Mouse (Mus musculus): ENCODE measurements around the gene Slc25a22. TPM values are rescaled to one million over a fixed set of nuclear protein-coding genes. Genes with fewer than 3 reads are reported as not detected.
A peak's percentile ranks its signal among the peaks of the same experiment; 100 is the strongest.

The Slc25a22 gene
- polyA plus RNA-seq, 2 experiments from 2014 or later, result 26.8 to 51.1 TPM

- ATAC-seq, result no peak
Measured at GRCm38 (mm10) chr7:141471236-141471635, 33.5 kb upstream of the Slc25a22 start.

DNA sequence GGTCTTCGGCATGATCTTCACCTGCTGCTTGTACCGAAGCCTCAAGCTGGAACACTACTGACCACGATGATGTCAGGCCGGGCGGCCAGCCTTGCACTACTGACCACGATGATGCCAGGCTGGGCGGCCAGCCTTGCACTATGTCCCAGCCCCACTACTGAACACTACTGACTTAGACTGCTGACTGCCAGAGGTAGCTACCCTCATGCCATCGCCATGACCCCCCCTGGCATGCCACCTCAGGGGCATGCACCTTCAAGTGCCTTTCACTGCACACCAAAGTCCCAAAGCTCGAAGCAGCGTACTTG lies 32.9 kb upstream of the Slc25a22 start:
- no peak for ATAC-seq

GRCm38 (mm10) chr7:141469901-141470636 lies 32.4 kb upstream of the Slc25a22 start:
- no peak for ATAC-seq

- no peak for ATAC-seq
Measured at GRCm38 (mm10) chr7:141469352-141469751, 31.7 kb upstream of the Slc25a22 start.

DNA sequence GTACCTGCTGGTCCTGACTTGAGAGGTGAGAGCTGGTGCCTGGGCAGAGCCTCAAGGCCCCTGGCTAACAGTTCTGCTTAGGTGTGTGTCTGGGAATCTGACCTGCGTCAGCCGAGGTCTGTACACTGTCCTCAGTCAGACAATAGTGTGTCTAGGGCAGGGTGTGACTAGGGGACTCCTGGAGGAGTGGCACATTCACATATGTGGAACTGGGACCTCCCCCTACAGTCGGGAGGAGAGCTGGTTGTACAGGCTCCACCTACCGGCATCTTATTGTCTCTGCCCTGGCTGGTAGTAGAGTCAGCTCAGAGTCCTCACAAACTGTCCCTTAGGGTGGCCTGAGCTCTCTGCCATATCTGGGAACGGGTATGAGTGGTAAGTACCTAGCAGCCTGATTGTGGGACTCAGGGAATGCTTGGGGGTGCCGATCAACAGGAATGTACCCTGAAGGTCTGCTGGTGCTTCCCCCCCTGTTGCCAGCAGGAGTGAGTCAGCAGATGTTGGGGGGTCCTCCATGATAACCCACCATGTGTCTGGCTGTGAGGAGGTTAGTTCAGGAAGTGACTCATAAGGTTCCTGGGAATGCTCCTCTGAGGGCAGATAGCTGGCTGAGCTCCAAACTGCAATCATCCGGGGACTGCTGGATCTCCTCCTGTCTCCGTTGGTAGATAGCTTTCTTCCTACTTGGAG lies 31.0 kb upstream of the Slc25a22 start:
- ATAC-seq, result peak; percentile 60

- ATAC-seq, result no peak
Measured at GRCm38 (mm10) chr7:141468164-141468521, 30.5 kb upstream of the Slc25a22 start.

DNA sequence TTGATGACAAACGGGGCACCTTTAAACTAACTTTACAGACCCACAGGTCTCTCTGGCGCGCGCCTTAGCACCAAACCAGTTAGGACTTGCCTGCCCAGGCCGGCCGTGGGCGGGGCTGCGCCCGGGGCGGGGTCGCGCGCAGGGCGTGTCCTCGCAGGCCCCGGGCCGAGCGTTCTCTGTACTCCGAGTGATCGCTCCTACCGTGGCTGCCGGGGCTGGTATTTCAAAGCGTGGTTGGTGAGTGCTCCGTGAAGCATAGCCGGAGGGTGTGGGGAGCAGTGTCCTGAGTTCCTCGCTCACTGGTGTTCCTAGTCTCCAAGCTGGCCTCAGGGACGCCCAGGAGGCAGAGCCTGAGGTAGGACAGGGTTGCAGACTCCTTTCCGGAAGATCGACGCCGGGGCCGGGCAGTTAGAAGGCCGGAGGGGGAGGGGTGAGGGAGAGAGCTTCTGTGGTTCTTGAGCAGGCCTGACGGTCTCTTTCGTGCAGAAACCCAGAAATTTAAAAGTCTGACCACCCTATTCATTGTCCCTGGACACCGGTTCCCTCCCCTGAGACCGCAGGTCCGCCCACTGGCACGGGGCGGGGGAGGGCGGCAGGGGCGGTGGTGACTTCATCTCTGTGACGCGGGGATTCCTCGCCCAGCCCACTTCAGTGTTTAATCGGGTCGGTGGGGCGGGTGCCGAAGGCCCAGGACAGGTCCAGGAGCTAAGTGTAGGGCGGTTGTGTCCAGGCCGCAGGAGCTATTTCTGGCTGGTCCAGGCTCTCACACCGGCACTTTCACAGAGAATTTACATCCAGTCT lies 29.7 kb upstream of the Slc25a22 start, which contains the start of gene Cd151:
Gene Cd151 (plus strand): TSS at position 163 of the 801 bp plus-strand sequence.
- ATAC-seq, result peak; percentile 58

GRCm38 (mm10) chr7:141466607-141467148 lies 29.0 kb upstream of the Slc25a22 start:
- no peak for ATAC-seq

DNA sequence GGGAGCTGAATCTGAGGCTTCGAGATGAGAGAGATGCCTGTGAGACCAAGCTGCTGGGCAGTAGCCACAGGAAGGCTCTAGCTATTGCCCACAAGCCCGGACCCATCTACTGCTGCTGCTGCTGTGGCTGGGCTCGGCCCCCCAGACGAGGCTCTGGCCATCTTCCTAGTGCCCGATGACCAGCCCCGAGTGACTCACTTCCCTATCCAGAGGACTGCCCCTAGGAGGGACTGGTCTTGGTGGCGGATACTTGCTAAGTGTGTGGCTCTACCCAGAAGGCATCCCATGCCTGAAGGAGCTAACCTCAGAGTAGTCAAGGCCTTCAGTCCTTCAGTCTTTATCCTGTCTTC lies 28.3 kb upstream of the Slc25a22 start:
- ATAC-seq, result no peak

- ATAC-seq, result no peak
Measured at GRCm38 (mm10) chr7:141465388-141466044, 27.8 kb upstream of the Slc25a22 start.

DNA sequence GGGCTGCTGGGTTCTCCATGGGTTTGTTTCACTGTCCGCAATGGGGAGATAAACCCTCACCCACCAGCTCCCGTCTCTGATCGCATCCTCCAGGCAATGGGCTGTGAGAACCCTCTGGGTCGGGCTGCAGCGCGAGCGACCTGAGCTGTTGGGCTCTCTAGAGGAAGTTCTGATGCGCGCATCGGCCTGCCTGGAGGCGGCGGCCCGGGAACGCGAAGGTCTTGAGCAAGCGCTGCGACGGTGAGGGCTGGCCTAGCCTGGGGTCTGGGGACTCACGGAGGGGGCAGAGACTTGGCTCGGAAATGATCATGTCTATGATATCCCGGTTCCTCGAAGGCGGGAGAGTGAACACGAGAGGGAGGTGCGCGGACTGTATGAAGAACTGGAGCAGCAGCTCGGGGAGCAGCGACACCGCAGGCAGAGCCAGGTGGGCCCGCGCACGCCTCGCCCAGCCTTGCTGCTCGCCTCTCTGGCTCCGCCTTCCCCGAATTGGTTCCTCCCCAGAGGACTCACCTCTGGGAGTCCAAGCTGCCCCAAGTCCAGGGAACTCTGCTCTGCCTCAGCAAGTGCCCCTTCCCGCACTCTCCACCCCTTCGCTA lies 27.0 kb upstream of the Slc25a22 start:
- ATAC-seq, result no peak

GRCm38 (mm10) chr7:141463824-141464602 lies 26.3 kb upstream of the Slc25a22 start:
- ATAC-seq, result no peak

GRCm38 (mm10) chr7:141462333-141462821 lies 24.7 kb upstream of the Slc25a22 start:
- no peak for ATAC-seq

GRCm38 (mm10) chr7:141461521-141462332 lies 24.0 kb upstream of the Slc25a22 start:
- ATAC-seq, result no peak

DNA sequence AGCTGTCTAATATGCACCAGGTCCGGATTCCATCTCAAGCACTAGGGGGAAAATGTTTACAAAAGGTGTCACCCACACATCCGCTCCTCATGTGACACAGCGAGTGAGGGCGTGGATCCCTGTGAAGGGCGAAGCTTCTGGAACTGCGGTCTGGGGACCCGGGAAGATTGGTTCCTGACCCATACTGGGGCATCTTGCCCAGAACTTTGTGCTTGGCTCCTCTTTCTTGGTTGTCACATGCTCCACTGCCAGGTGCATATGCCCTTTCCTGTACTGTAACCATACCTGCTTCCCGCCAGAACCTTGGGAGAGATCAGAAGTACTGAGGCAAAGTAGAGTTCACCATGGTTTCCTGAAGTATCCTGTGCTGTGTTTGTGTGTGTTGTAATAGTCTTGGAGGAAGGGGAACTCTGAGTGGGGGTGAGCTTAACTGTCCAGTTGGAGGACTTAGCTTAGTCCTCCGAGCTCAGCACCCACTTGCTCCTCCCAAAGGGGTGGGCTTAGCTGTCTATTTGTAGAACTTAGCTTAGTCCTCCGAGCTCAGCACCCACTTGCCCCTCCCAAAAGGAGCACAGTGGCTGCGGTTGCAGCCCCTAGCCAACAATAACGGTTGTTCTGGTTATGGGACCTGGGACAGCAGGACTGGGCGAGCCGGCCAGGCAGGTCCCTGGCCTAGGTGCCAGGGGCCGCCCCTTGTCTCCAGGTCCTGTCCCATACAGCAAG lies 22.9 kb upstream of the Slc25a22 start, which contains the start of gene Cracr2b:
Gene Cracr2b (plus strand): TSS at position 704 of the 723 bp plus-strand sequence.
- no peak for ATAC-seq

DNA sequence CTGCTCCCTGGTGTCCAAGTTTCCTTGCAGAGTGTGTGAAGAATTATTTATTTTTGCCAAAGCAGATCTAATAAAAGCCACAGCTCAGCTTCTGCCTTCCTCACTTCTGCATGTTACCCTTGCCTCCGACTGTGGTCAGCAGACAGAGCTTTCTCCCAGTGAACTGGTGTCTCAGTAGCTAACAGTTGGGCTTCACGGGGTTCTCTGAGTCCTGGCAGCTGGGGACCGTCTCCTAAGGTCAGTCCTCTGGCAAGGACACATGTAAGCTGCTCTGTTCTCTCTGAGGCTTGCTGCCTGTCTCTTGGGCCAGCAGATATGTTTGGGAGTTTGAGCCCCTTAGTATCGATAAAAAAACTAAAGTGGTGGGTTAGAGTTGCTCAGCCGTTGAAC lies 22.3 kb upstream of the Slc25a22 start:
- ATAC-seq, result no peak

DNA sequence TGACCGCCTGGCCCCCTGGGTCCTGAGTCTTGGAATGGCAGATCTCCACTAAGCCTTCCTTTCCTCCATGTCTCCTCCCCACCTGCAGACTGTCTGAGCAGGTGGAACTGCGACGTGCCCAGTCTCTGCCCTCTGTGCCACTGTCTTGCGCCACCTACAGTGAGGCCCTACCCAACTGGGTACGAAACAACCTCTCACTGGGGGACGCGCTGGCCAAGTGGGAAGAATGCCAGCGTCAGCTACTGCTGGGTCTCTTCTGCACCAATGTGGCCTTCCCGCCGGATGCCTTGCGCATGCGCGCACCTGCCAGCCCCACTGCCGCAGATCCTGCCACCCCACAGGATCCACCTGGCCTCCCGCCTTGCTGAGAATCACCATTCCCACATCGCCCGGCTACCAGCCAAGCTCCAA lies 21.6 kb upstream of the Slc25a22 start:
- ATAC-seq, result no peak

DNA sequence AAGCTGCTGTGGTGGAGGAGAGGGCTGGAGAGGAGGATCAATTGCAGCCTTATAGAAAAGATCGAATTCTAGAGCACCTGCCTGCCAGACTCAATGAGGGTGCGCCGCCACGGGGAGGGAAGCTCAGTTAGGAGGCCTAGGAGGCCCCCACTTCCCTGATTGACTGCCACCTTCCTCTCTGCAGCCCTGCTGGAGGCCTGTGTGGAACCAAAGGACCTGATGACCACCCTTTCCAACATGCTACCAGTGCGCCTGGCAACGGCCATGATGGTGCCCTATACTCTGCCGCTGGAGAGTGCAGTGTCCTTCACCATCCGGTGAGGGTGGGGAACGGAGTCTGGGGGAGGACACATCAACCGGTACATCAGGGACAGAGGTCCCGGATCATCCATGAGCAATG lies 21.0 kb upstream of the Slc25a22 start:
- ATAC-seq, result no peak

GRCm38 (mm10) chr7:141457986-141458660 lies 20.4 kb upstream of the Slc25a22 start:
- no peak for ATAC-seq

Data from activated CD4-positive, CD25-positive, alpha-beta regulatory T cell, adult 4 months (primary cell).